Mouse (Mus musculus): ENCODE measurements around the gene Ces2a. TPM values are rescaled to one million over a fixed set of nuclear protein-coding genes. Genes with fewer than 3 reads are reported as not detected.

The Ces2a gene
- 0.17 TPM in 1 of 2 replicates, not detected in the other for polyA plus RNA-seq (2015; fragmentation: Nextera tagmentation; extraction: Ambion mirVana)

- ATAC-seq (ENCODE audit: low FRiP score), result no peak
- Histone ChIP-seq H3K9me3 (replicated peaks) (no peaks in the 10 kb centered on the region), H3K27ac (replicated peaks) (no peak within 1 kb of the TSS), H3K27me3 (replicated peaks) (no peaks in the 10 kb centered on the region), H3K36me3 (no peaks in the 10 kb centered on the region), H3K4me2 (no peak within 1 kb of the TSS), H3K9ac (replicated peaks) (no peak within 1 kb of the TSS), H3K4me3 (replicated peaks) (no peak within 1 kb of the TSS), H3K4me1 (no peaks in the 10 kb centered on the region)
- WGBS, result 84% methylated on average over 1 of the region's 1 CpGs
Measured at GRCm38 (mm10) chr8:104733753-104734152, at the start of gene Ces2a. Gene Ces2a (plus strand): TSS chr8:104734003.

GRCm38 (mm10) chr8:104688433-104688832 is 45.4 kb upstream of the Ces2a start:
- no peaks in the 10 kb centered on the region for H3K27me3 ChIP-seq (replicated peaks)
- no peak overlapping the region for H3K4me2 ChIP-seq
- 86% methylated on average over 4 of the region's 4 CpGs for WGBS
- no peak overlapping the region for H3K4me3 ChIP-seq (replicated peaks)
- no peaks in the 10 kb centered on the region for H3K9me3 ChIP-seq (replicated peaks)
- H3K36me3 ChIP-seq, result no peaks in the 10 kb centered on the region
- H3K27ac ChIP-seq (replicated peaks), result no peak overlapping the region
- no peak for ATAC-seq (ENCODE audit: low FRiP score)
- no peak overlapping the region for H3K9ac ChIP-seq (replicated peaks)
- no peaks in the 10 kb centered on the region for H3K4me1 ChIP-seq

- Histone ChIP-seq H3K36me3 (no peaks in the 10 kb centered on the region), H3K27ac (replicated peaks) (no peak overlapping the region), H3K27me3 (replicated peaks) (no peaks in the 10 kb centered on the region), H3K4me2 (no peak overlapping the region), H3K4me1 (no peaks in the 10 kb centered on the region), H3K9ac (replicated peaks) (no peak overlapping the region), H3K9me3 (replicated peaks) (no peaks in the 10 kb centered on the region), H3K4me3 (replicated peaks) (no peak overlapping the region)
- WGBS, result 95% methylated on average over 2 of the region's 2 CpGs
- no peak for ATAC-seq (ENCODE audit: low FRiP score)
Measured at GRCm38 (mm10) chr8:104698556-104698955, 35.2 kb upstream of the Ces2a start.

DNA sequence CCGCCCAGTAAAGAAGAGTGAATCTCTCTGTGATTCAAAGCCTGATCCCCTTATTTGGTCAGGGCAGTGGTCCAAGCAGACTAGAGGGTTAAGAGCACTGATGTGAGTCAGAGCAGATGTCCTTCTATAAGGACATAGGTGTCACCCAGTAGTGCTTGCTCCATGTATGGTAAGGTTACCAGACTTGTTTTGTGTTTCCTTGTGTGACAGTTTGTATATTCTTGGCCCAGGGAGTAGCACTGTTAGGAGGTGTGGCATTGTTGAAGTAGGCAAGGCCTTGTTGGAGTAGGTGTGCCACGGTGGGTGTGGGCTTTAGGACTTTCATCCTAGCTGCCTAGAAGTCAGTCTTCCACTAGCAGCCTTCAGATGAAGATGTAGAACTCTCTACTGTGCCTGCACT is 31.9 kb upstream of the Ces2a start:
- Histone ChIP-seq H3K36me3 (no peaks in the 10 kb centered on the region), H3K9me3 (replicated peaks) (no peaks in the 10 kb centered on the region), H3K4me2 (no peak overlapping the region), H3K9ac (replicated peaks) (no peak overlapping the region), H3K27me3 (replicated peaks) (no peaks in the 10 kb centered on the region), H3K27ac (replicated peaks) (no peak overlapping the region), H3K4me1 (no peaks in the 10 kb centered on the region), H3K4me3 (replicated peaks) (no peak overlapping the region)
- no peak for ATAC-seq (ENCODE audit: low FRiP score)
- 89% methylated on average over 2 of the region's 2 CpGs for WGBS

- no peak overlapping the region for H3K9ac ChIP-seq (replicated peaks)
- H3K36me3 ChIP-seq, result no peaks in the 10 kb centered on the region
- WGBS, result 81% methylated on average over 8 of the region's 8 CpGs
- ATAC-seq (ENCODE audit: low FRiP score), result no peak
- no peaks in the 10 kb centered on the region for H3K4me1 ChIP-seq
- H3K27ac ChIP-seq (replicated peaks), result no peak overlapping the region
- no peak overlapping the region for H3K4me2 ChIP-seq
- H3K4me3 ChIP-seq (replicated peaks), result no peak overlapping the region
- H3K9me3 ChIP-seq (replicated peaks), result no peaks in the 10 kb centered on the region
- H3K27me3 ChIP-seq (replicated peaks), result no peaks in the 10 kb centered on the region
Measured at GRCm38 (mm10) chr8:104721166-104721565, 12.6 kb upstream of the Ces2a start.

DNA sequence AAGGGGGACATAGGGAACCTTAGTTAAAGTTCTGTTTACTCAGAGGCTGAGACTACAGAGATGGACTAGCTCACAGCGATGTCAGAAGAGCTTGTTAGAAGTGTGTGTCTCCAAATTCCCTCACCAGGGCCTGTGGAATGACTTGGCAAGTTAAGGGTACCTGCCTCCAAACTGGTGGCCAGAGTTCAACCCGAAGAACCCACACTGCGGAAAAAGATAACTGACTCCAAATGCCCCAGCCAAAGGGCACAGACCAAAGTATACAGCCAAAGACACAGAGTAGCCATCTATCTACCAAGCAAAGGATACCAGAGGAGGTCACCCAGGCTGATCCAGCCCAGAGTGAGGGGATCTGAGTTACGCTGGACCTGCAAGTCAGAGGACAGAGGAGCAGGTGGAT is 2.4 kb upstream of the Ces2a start:
- Histone ChIP-seq H3K27ac (replicated peaks) (no peak overlapping the region), H3K4me2 (no peak overlapping the region), H3K27me3 (replicated peaks) (no peaks in the 10 kb centered on the region), H3K9me3 (replicated peaks) (no peaks in the 10 kb centered on the region), H3K36me3 (no peaks in the 10 kb centered on the region), H3K4me3 (replicated peaks) (no peak overlapping the region), H3K4me1 (no peaks in the 10 kb centered on the region), H3K9ac (replicated peaks) (no peak overlapping the region)
- no peak for ATAC-seq (ENCODE audit: low FRiP score)
- WGBS, result 96% methylated on average over 4 of the region's 4 CpGs

- Histone ChIP-seq H3K27ac (replicated peaks) (no peak overlapping the region), H3K4me3 (replicated peaks) (no peak overlapping the region), H3K27me3 (replicated peaks) (no peaks in the 10 kb centered on the region), H3K36me3 (no peaks in the 10 kb centered on the region), H3K4me2 (no peak overlapping the region), H3K9me3 (replicated peaks) (no peaks in the 10 kb centered on the region), H3K4me1 (no peaks in the 10 kb centered on the region), H3K9ac (replicated peaks) (no peak overlapping the region)
- 79% methylated on average over 6 of the region's 6 CpGs for WGBS
- no peak for ATAC-seq (ENCODE audit: low FRiP score)
Measured at GRCm38 (mm10) chr8:104731969-104732368, 1.8 kb upstream of the Ces2a start.

DNA sequence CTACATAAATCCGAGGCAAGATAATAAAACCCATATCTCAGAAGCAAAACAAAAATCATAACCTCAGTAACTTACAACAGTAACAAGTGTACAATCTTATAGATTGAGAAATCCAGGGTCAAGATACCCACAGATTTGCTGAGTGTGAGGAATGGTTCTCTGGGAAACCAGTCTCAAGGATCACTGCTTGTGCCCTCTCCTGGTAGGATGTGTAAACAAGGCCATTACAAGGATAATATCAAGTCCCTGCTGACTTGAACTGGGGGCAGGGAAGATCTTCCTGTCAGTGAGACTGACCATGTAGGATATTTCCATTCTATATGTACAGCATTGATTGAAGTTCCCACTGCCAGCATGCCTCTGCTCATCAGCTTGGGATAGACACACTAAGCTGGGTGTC is 8.2 kb downstream of the Ces2a start:
- Histone ChIP-seq H3K27me3 (replicated peaks) (no peaks in the 10 kb centered on the region), H3K9ac (replicated peaks) (no peak overlapping the region), H3K36me3 (no peaks in the 10 kb centered on the region), H3K9me3 (replicated peaks) (no peaks in the 10 kb centered on the region), H3K4me3 (replicated peaks) (no peak overlapping the region), H3K27ac (replicated peaks) (no peak overlapping the region), H3K4me2 (no peak overlapping the region), H3K4me1 (no peaks in the 10 kb centered on the region)
- ATAC-seq (ENCODE audit: low FRiP score), result no peak
- WGBS, result 88% methylated on average over 1 of the region's 1 CpGs

DNA sequence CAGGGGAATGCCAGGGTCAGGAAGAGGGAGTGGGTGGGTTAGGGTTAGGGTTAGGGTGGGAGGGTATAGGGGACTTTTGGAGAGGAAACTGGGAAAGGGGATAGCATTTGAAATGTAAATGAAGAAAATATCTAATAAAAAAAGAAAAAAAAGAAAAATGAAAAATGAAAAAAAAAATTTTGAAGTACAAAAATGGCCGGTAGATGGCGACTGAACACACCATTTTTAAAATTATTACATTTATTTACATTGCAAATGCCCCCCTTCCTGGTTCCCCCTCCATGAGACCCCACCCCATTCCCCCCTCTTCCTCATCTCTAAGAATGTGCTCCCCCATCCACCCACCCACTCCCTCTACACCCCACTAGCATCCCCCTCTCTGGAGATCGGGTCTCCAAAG is 9.6 kb downstream of the Ces2a start:
- no peaks in the 10 kb centered on the region for H3K27me3 ChIP-seq (replicated peaks)
- H3K4me2 ChIP-seq, result no peak overlapping the region
- no peak overlapping the region for H3K9ac ChIP-seq (replicated peaks)
- WGBS, result 79% methylated on average over 3 of the region's 3 CpGs
- no peaks in the 10 kb centered on the region for H3K9me3 ChIP-seq (replicated peaks)
- ATAC-seq (ENCODE audit: low FRiP score), result no peak
- no peaks in the 10 kb centered on the region for H3K4me1 ChIP-seq
- H3K4me3 ChIP-seq (replicated peaks), result no peak overlapping the region
- no peak overlapping the region for H3K27ac ChIP-seq (replicated peaks)
- H3K36me3 ChIP-seq, result no peaks in the 10 kb centered on the region

GRCm38 (mm10) chr8:104752818-104753217 is 19.0 kb downstream of the Ces2a start:
- no peak for ATAC-seq (ENCODE audit: low FRiP score)
- no peak overlapping the region for H3K9ac ChIP-seq (replicated peaks)
- no peak overlapping the region for H3K27ac ChIP-seq (replicated peaks)
- no peak overlapping the region for H3K4me3 ChIP-seq (replicated peaks)
- H3K9me3 ChIP-seq (replicated peaks), result no peaks in the 10 kb centered on the region
- no peaks in the 10 kb centered on the region for H3K4me1 ChIP-seq
- H3K36me3 ChIP-seq, result no peaks in the 10 kb centered on the region
- H3K4me2 ChIP-seq, result no peak overlapping the region
- WGBS, result 80% methylated on average over 1 of the region's 1 CpGs
- no peaks in the 10 kb centered on the region for H3K27me3 ChIP-seq (replicated peaks)

GRCm38 (mm10) chr8:104757621-104758020 is 23.8 kb downstream of the Ces2a start:
- 57% methylated on average over 1 of the region's 1 CpGs for WGBS
- no peaks in the 10 kb centered on the region for H3K27me3 ChIP-seq (replicated peaks)
- H3K4me3 ChIP-seq (replicated peaks), result no peak overlapping the region
- ATAC-seq (ENCODE audit: low FRiP score), result peak; percentile 38; the same call in 1 of the 2 replicates
- H3K9ac ChIP-seq (replicated peaks), result no peak overlapping the region
- no peak overlapping the region for H3K27ac ChIP-seq (replicated peaks)
- H3K36me3 ChIP-seq, result no peaks in the 10 kb centered on the region
- no peaks in the 10 kb centered on the region for H3K4me1 ChIP-seq
- no peaks in the 10 kb centered on the region for H3K9me3 ChIP-seq (replicated peaks)
- H3K4me2 ChIP-seq, result no peak overlapping the region

DNA sequence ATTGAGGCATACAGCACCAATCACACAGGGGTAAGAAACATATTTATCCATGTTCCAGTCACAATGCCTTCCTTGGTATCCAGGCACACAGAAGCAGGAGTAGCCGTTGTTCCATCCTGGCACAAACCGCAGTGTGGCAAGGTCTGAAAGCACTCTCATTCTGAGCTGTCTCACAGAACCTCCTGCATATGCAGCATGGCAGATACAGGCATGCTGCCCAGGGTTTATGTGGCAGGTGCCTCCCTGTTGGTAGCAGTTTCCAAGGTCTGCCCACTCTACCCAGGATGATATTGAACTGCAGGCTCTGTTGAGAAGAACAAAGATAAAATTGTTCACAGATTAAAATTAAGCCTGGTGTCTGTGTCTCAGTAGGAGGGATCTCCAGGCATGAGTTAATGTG is 24.4 kb downstream of the Ces2a start:
- ATAC-seq (ENCODE audit: low FRiP score), result 0 out of 2 replicates have a peak, but pooled peaks have one; percentile 31
- Histone ChIP-seq H3K9ac (replicated peaks) (no peak overlapping the region), H3K4me1 (no peaks in the 10 kb centered on the region), H3K36me3 (no peaks in the 10 kb centered on the region), H3K4me2 (no peak overlapping the region), H3K9me3 (replicated peaks) (no peaks in the 10 kb centered on the region), H3K27me3 (replicated peaks) (no peaks in the 10 kb centered on the region), H3K4me3 (replicated peaks) (no peak overlapping the region), H3K27ac (replicated peaks) (no peak overlapping the region)
- WGBS, result 82% methylated on average over 2 of the region's 2 CpGs

- H3K4me3 ChIP-seq (replicated peaks), result no peak overlapping the region
- H3K9ac ChIP-seq (replicated peaks), result no peak overlapping the region
- no peak for ATAC-seq (ENCODE audit: low FRiP score)
- no peaks in the 10 kb centered on the region for H3K27me3 ChIP-seq (replicated peaks)
- no peak overlapping the region for H3K4me2 ChIP-seq
- no peaks in the 10 kb centered on the region for H3K4me1 ChIP-seq
- 87% methylated on average over 4 of the region's 4 CpGs for WGBS
- no peak overlapping the region for H3K27ac ChIP-seq (replicated peaks)
- no peaks in the 10 kb centered on the region for H3K9me3 ChIP-seq (replicated peaks)
- H3K36me3 ChIP-seq, result no peaks in the 10 kb centered on the region
Measured at GRCm38 (mm10) chr8:104761126-104761525, 27.3 kb downstream of the Ces2a start.
